Mouse (Mus musculus) c-Kit-positive CD71-negative TER-119-negative erythroid progenitor cells, embryonic 14.5 days (primary cell): Measurements from ENCODE around the gene Vps9d1.
"Not testable (repeated sequence)": the region's sequence is repeated elsewhere in the genome, so short reads cannot be mapped to it uniquely, and the experiment has no call there.

Experiments used
- DNase-seq: peaks from one replicate; pipeline ENCODE4 v3.0.0-alpha.2; 2013; ENCODE audit warnings: low read depth

Vps9d1 gene

DNA sequence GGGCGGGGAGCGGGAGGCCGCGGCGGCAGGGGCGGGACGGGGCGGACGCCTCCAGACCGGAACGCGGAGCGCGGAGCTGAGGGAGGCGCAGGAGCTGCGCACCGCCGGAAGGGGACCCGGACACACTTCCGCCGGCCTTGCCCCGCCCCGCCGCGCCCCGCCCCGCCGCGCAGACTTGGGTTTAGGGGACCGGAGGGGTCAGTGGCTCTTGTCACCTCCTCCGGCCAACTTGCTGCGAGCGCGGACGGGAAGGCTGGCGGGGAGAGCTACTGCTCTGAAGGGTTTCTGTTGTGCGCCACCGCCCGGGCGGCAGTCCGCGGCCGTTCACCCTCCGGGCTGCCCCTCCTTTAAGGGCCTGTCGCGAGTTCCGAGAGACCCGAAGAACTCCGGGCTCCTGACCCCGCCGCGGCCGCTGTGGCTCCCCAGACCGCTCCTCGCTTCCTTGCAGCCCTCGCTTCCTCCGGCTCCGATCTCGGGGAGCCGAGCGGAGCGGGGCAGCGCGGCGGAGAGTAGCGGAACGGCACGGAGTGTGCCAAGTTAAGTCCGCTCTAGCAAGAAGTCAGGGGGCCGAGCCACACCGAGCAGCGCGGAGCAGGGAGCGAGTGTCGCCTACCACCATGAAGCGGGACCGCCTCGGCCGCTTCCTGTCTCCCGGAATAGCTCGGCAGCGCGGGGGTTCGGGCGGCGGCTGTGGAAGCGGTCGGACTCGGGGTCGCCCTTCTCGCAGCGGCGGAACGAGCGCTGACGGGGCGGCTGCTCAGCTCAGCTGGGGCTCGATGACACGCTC lies at the start of gene Vps9d1, which contains the start of gene Zfp276:
Gene Vps9d1 (minus strand): TSS at position 250 of the 787 bp plus-strand sequence.
Gene Zfp276 (plus strand): TSS at position 97 of the 787 bp plus-strand sequence.
- peak; percentile 68 for DNase-seq

DNA sequence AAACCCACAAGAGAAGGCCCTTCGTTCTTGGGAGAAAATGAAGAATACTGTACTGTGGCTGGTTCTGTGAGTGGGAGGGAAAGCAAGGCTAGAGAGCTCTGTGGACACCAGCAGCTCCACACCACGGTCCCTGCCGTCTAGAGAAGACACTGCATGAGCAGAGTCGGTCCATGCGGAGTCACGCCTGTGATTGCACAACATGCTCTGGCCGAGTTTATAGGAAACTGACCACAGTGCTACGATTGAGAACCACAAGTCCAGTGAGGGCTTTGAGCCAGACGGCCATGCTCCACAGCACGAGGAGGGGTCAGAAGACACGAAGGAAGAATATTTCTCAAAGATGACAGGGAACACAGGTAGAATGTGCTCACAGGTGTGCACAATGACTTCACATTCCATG lies 44.2 kb upstream of the Vps9d1 start:
- DNase-seq, result no peak

DNA sequence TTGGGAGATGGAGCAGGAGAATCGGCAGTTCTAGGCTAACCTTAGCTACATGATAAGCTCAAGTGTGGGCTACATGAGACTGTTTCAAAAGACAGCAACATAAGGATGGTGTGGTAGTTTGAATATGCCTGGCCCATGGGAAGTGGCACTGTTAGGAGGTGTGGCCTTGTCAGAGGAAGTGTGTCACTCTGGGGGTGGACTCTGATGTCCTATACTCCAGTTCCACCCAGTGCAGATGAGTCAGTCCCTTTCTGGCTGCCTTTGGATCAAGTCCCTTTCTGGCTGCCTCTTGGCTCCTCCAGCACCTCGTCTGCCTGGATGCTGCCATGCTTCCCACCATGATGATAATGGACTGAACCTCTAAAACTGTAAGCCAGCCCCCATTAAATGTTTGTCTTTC lies 38.6 kb upstream of the Vps9d1 start:
- DNase-seq, result no peak

DNA sequence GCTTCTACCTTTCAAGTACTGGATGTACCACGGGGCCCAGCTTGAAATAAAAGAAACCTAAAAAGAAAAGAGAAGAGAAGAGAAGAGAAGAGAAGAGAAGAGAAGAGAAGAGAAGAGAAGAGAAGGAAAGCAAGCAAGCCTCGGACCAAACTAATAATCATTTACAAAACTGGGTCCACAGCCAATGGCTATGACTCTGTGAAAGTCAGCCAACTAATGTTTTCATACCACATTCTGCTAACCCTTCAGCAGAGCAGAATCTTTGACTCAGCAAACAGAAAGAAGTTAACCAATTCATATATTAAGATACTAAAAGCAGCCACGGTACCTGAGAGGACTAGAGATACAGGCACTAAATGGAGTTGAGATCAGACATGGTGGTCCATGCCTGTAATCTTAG lies 38.1 kb upstream of the Vps9d1 start:
- DNase-seq, result no peak

DNA sequence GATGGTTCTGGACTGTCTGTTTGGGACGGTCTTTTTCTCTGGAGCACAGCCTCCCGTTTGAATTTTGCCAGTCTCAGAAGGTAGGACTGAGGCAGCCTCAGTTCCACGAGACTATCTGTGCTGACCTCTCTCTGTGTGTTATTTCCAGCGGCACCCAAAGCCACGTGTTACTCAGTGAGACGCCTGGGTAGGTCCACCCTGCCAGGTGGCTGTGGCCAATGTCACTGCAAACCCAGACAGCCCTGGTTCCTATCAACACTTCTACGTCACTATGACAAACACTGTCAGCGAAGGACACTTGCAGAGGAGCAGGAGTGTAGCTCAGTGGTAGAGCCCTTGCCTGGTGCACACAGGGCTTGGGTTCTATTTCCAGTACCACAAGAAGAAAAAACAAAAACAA lies 37.6 kb upstream of the Vps9d1 start:
- no peak for DNase-seq

DNA sequence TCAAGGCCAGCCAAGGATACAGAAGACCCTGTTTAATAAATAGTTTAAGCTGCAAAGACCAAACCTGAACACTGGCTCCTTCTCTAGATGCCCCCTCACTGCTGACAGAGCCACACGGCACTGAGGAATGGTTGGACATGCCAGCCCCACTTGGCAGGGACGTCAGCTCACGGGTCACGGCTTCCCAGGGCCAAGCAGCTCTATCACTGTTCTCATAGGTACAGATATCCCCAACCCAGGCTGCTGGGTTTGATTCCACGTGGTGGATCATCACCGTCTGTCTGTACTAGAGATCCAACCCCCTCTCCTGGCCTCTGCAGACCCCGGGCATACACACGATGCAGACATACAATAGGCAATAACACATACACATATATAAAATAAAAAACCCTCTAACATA lies 36.5 kb upstream of the Vps9d1 start:
- no peak for DNase-seq

DNA sequence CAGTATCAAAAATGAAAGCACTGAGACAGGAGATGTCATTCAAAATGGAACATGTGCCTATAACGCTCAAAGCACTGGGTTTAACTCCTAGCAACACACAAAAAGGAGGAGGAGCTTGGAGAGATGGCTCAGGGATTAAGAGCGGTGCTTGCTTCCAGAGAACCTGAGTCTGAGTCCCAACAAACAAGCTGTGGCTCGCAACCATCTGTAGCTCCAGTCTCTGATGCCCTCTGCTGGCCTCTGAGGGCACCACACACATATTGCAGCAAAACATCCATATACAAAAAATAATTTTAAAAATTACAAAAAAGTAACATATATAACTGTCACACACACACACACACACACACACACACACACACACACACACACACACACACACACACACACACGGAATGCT lies 36.0 kb upstream of the Vps9d1 start:
- DNase-seq, result no peak

DNA sequence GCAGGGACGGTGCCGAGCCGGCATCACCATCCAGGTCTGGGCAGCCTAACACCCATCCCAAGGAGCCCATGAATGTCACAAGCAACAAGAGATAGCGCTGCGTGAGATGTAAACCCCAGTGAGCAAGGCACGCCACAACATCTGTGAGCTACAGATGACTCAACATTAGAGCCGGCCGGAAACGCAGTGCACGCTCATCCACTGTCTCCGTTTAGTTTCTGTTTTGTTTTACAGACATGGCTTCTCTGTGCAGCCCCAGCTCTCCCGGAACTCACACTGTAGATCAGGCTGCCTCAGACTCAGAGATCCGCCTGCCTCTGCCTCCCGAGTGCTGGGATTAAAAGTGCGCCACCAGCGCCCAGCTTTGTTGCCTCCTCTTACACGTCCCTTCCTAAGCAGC lies 33.2 kb upstream of the Vps9d1 start:
- DNase-seq, result no peak

DNA sequence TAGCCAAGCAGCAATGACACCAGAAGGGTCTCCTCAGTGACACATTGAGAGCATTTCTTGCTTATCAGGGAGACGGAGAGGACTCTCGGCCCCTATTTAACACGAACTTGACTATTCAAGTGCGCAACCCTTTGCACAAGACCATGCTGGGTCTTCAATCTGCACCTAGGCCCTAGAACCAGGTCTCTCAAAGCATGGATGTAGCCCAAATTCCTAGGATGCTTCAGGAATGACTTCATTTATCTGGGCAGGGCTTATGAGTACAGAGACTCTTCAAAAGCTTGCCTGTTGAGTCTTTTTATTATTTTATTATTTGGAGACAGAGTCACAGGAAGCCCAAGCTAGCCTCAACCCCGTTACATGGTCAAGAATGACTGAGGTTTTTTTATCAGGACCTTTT lies 30.3 kb upstream of the Vps9d1 start:
- DNase-seq, result no peak

DNA sequence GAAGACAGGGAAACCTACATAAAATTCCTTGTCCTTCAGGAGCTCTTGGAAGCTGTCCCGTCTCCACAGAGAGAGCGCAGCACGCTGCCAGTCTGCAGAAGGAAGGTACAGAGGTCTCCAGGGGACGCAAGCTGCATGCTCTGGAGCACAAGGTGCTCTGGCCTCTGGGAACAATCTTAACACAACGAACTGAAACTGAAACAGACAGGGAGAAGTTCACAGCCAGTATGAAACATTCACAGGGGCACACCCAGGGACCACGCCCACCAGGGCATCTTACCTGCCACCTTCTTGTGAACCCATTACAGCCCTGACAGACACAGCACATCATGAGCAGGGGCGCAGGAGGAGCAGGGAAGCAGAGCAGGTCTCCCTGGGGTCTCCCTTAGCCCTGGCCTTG lies 29.8 kb upstream of the Vps9d1 start:
- DNase-seq, result no peak

DNA sequence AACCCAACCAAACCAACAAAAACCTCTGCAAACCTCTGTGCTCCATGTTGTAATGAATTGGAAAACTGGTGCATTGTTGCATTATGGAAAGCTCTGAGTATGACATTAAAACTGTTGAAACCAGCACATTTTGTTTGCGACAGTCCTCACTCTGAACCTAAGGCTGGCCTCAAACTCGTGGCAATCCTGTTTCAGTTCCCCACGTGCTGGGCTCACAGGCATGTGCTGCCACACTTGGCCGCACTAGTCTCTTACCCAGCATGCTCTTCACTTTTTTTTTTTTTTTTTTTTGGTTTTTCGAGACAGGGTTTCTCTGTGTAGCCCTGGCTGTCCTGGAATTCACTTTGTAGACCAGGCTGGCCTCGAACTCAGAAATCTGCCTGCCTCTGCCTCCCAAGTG lies 28.8 kb upstream of the Vps9d1 start:
- DNase-seq, result not testable (repeated sequence)

DNA sequence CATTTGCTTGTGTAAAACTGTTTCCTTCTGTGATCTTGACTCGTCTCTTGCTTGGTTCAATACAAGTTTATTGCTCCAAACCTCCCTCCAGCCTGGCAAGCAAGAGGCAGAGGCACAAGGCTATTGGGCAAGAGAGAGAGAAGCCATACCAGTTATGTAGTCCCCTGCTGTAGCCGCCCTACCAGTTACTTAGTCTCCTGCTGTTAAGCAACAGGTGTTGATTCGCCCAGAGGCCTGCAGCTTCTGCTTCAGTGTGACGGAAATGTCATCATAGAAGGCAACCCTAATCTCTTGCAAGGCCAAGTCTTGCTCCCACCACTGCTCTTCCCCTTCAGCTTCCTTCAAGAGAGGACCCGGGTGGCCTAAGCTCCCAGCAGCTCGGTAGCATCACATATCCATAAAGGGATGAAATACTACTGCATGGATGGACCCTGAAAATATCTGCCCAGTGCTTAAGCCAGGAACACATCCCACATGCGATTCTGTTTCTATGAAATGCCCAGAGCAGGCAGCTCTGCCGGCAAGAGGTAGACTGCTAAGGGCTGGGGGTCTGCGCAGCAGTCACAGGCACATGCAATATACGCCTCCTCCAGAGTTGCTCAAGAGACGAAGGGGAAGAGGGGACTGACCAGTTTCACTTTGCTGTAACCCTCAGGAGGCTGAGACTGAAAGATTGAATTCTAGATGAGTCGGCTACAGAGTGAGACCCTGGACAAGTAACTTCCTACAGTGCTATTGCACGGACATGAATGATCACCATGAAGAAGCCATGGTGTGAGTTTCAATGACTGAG lies 26.4 kb upstream of the Vps9d1 start:
- DNase-seq, result no peak

DNA sequence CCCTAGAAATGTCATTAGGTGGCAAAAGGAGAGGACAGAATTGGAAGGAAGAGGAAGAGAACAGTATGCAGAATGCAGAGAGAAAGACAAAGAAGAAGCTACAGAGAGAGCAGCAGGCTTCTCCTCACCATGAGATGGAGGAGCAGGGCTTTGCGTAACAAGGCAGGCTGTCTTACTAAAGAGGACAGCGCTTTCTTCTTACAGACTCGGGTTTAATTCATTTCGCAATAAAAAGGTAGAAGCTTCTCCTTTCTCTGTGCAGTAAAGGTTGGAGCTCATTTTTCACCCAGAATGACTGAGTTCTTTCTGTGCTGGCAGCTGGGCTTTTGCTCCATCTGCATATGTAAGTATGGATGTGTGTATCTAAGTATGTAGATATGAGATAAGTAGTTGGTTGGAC lies 25.7 kb upstream of the Vps9d1 start:
- no peak for DNase-seq

DNA sequence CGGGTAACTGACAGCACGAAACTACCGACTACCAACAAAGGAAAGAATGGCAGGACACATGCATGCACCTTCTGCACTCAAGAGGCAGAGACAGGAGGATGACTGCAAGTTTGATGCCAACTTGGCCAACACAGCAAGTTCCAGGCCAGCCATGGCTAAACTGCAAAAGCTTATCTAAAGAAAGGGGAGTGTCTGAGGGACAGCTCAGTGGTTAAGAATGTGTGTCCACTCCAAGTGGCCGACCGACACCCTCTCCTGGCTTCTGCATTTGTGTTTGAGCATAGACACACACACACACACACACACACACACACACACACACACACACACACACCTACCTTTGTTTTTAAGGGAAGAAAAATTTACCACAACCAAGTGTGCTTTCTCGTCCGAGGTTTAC lies 24.3 kb upstream of the Vps9d1 start:
- DNase-seq, result no peak

DNA sequence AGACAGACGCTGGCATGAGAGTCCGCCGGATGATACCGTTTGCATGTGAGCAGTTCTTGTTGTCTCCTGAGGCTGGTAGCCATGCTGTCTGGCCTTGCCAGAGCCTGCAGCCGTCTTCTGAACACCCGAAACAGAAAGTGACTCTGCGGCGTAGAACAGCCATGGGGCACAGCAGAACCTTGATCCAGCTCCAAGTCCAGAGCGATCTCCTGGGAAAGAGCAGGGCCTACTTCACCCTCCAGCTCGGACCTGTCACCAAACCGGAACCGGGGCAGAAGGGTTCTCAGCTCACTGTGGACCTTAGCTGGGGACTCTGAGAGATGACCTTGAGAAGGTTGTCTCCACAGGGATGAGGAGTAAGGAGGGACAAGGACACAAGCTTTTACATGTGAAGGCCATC lies 20.9 kb upstream of the Vps9d1 start:
- no peak for DNase-seq

DNA sequence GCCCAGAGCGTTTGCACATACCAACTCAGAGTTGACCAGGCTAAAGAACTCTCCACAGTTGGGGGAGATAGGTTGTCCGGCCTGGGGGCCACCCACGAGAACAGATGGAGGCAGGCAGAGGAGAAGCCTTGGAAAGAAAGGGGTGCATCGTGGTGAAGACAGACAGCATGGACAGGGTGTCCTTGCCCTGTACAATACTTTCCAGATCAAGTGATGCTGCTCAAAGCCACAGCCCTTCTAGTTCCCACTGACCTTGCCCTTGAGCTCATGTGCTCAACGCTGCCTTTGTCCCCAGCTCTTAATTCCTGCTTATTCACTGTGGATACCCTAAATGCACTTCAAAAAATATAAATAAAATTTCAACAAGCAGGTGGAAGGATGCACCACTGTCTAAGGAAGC lies 20.3 kb upstream of the Vps9d1 start:
- no peak for DNase-seq

DNA sequence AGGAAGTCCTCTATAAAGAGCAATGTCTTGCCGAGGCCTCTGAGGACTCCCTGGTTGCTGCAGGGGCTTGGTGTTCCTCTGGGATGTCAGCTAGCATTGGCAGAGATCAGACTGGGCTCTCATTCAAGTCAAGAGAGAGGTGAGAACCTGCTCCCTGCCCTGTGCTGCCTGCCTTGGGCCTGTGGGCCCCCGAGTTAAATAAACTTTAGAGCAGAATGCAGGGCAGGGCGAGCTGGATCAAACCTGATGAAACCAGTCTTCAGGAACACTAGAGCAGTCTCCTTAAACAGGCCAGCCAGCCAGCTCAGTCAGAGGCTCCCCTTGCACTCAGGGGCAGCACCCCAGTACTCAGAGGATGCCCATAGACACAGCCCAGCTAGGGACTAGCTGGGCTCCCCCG lies 17.8 kb upstream of the Vps9d1 start:
- no peak for DNase-seq

DNA sequence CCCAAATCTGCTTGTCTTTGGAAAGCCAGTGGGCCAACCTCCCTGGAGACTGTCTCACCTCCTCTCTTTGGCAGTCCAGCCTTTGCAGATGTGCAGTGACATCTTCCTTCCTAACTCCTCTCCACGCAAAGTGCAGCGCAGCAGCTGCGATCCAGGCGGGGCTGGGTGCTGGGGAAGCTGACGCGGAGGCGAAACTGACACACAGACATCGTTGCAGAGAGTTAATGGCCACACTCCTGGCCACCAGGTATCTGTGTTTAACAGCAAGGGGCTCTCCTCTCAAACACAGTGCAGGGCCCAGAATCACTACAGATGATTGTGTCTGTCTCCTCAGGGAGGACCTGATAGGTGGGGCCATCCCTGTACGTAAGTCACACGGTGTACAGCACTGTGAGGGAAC lies 17.0 kb upstream of the Vps9d1 start:
- no peak for DNase-seq

DNA sequence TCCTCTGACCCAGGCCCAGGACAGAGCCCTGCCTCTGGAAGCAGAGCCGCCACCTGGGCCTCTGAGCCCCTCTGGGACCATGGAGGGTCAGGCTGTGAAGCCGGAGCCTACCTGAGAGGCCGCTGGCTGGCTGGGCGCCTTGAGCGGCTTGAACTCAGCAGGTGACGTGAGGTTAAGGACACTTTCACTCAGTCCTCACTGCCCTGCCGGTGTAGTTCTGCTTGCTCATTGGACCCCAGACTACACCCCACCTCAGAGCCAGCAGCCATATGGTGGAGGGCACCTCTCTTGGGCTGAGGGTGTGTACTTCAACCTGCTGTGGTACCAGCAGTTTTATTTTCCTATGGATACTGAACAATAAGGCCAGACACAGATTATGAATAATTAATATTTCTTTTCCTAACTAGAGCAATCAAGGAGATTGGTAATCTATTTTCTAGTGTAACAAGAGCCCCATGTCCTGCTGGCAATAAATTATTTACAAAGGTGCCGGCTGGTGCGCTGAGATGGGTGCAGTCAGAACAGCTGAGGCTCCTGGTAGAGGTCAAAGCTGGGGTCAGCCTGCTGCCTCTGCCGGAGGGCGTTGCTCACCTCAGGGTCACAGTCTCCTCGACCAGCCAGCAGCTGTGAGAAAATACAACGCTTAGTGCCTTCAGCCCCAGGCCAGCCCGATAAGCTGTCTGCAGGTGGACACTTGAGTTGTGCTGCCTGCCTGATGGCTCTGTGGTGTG lies 13.9 kb upstream of the Vps9d1 start:
- no peak for DNase-seq

DNA sequence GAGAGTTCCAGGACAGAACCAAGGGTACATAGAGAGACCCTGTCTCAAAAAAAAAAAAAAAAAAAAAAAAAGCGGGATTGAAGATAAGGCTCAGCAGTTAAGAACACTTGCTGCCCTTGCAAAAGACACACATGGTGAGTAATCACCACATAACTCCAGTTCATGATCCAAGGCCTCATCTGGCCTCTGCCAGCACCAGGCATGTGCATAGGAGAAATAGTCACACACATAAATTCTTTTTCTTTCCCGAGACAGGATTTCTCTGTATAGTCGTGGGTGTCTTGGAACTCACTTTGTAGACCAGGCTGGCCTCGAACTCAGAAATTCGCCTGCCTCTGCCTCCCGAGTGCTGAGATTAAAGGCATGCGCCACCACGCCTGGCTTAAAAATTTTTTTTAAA lies 3.4 kb upstream of the Vps9d1 start:
- not testable (repeated sequence) for DNase-seq

DNA sequence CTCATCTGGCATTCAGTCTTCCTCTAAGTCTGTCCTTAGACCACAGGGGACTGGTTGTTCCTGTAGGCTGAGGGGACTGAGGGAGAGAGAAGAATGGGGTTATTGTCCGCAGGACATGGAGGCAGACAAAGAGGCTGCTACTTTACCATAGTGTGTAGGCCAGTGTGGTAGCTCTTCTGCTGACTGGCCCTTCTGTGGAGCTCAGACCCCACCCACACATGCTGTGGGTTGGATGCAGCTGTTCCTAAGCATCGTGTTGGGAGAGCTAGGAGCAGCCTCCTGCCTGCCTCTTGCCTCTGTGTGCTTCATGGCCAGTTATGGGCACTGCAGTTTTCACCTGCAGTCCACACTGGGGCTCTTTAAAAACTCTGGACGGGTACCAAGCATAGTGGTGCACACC lies 3.0 kb upstream of the Vps9d1 start:
- no peak for DNase-seq

DNA sequence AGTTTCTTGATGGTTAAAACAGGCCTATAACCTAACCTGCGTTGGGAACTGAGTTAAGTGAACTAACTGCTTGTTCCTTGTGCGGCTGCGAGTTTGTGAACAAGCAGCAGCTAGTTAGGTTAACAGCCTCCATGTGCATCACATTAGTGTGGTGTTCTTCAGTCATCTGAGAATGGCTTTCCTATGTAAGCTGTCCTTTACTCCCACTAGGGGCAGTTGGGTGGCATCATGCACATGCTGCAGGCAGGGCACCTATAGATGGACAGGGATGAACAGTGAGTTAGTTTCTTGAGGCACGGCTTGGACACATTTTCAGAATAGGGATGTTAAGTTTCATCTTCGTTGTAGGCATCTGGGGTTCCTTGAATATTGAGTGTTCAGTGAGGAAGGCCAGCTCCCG lies 1.0 kb upstream of the Vps9d1 start:
- no peak for DNase-seq
